Mouse (Mus musculus): ENCODE results near the gene Pmfbp1. TPM values are rescaled to one million over a fixed set of nuclear protein-coding genes. Genes with fewer than 3 reads are reported as not detected.

Gene Pmfbp1
- polyA plus RNA-seq, 1 experiment: not detected

- no peak overlapping the region for H3K27ac ChIP-seq (ENCODE audit: insufficient read depth, low read depth, low read length)
- WGBS: 80% methylated on average over 8 of the region's 8 CpGs
- H3K4me1 ChIP-seq (ENCODE audit: control insufficient read depth, insufficient read depth, insufficient read length, low read length): no peaks in the 10 kb centered on the region
- H3K4me3 ChIP-seq (ENCODE audit: low read depth, low read length): no peak overlapping the region
- H3K36me3 ChIP-seq (ENCODE audit: control insufficient read depth, insufficient read depth, low read length): no peaks in the 10 kb centered on the region
- H3K27me3 ChIP-seq (ENCODE audit: control insufficient read depth, insufficient read depth, low read length): no peaks in the 10 kb centered on the region
- no peak for TF ChIP-seq POLR2A (IDR thresholded peaks at IDR 0.05; ENCODE audit: low read depth, low read length)
- no peak for TF ChIP-seq CTCF (IDR thresholded peaks at IDR 0.05; ENCODE audit: extremely low read depth, insufficient read length, insufficient replicate concordance, low read depth, low read length)
Observed at GRCm38 (mm10) chr8:109472400-109472799, 21.4 kb upstream of the Pmfbp1 start.

- Histone ChIP-seq H3K4me1 (ENCODE audit: control insufficient read depth, insufficient read depth, insufficient read length, low read length) (no peaks in the 10 kb centered on the region), H3K4me3 (ENCODE audit: low read depth, low read length) (no peak overlapping the region), H3K27me3 (ENCODE audit: control insufficient read depth, insufficient read depth, low read length) (no peaks in the 10 kb centered on the region), H3K27ac (ENCODE audit: insufficient read depth, low read depth, low read length) (no peak overlapping the region), H3K36me3 (ENCODE audit: control insufficient read depth, insufficient read depth, low read length) (no peaks in the 10 kb centered on the region)
- 56% methylated on average over 14 of the region's 14 CpGs for WGBS
- no peak for TF ChIP-seq POLR2A (IDR thresholded peaks at IDR 0.05; ENCODE audit: low read depth, low read length)
- no peak for TF ChIP-seq CTCF (IDR thresholded peaks at IDR 0.05; ENCODE audit: extremely low read depth, insufficient read length, insufficient replicate concordance, low read depth, low read length)
Observed at GRCm38 (mm10) chr8:109474442-109475121, 19.2 kb upstream of the Pmfbp1 start.

- WGBS: 54% methylated on average over 4 of the region's 4 CpGs
- Histone ChIP-seq H3K4me1 (ENCODE audit: control insufficient read depth, insufficient read depth, insufficient read length, low read length) (no peaks in the 10 kb centered on the region), H3K27me3 (ENCODE audit: control insufficient read depth, insufficient read depth, low read length) (no peaks in the 10 kb centered on the region), H3K4me3 (ENCODE audit: low read depth, low read length) (no peak overlapping the region), H3K36me3 (ENCODE audit: control insufficient read depth, insufficient read depth, low read length) (no peaks in the 10 kb centered on the region), H3K27ac (ENCODE audit: insufficient read depth, low read depth, low read length) (no peak overlapping the region)
- TF ChIP-seq CTCF (IDR thresholded peaks at IDR 0.05; ENCODE audit: extremely low read depth, insufficient read length, insufficient replicate concordance, low read depth, low read length) (no peak), POLR2A (IDR thresholded peaks at IDR 0.05; ENCODE audit: low read depth, low read length) (no peak)
Observed at GRCm38 (mm10) chr8:109475436-109475835, 18.4 kb upstream of the Pmfbp1 start.

GRCm38 (mm10) chr8:109478586-109478985, 15.2 kb upstream of the Pmfbp1 start:
- Histone ChIP-seq H3K36me3 (ENCODE audit: control insufficient read depth, insufficient read depth, low read length) (no peaks in the 10 kb centered on the region), H3K27ac (ENCODE audit: insufficient read depth, low read depth, low read length) (no peak overlapping the region), H3K4me3 (ENCODE audit: low read depth, low read length) (no peak overlapping the region), H3K4me1 (ENCODE audit: control insufficient read depth, insufficient read depth, insufficient read length, low read length) (no peaks in the 10 kb centered on the region), H3K27me3 (ENCODE audit: control insufficient read depth, insufficient read depth, low read length) (no peaks in the 10 kb centered on the region)
- TF ChIP-seq POLR2A (IDR thresholded peaks at IDR 0.05; ENCODE audit: low read depth, low read length): no peak
- 69% methylated on average over 6 of the region's 6 CpGs for WGBS

- no peaks in the 10 kb centered on the region for H3K36me3 ChIP-seq (ENCODE audit: control insufficient read depth, insufficient read depth, low read length)
- TF ChIP-seq POLR2A (IDR thresholded peaks at IDR 0.05; ENCODE audit: low read depth, low read length): no peak
- TF ChIP-seq CTCF (IDR thresholded peaks at IDR 0.05; ENCODE audit: extremely low read depth, insufficient read length, insufficient replicate concordance, low read depth, low read length): no peak
- H3K27ac ChIP-seq (ENCODE audit: insufficient read depth, low read depth, low read length): no peak overlapping the region
- H3K4me1 ChIP-seq (ENCODE audit: control insufficient read depth, insufficient read depth, insufficient read length, low read length): peaks cover 2% of the 10 kb centered on the region; the same call in 1 of the 2 replicates
- H3K4me3 ChIP-seq (ENCODE audit: low read depth, low read length): no peak overlapping the region
- no peaks in the 10 kb centered on the region; the same call in 1 of the 2 replicates for H3K27me3 ChIP-seq (ENCODE audit: control insufficient read depth, insufficient read depth, low read length)
- 48% methylated on average over 11 of the region's 11 CpGs for WGBS
Observed at GRCm38 (mm10) chr8:109484741-109485140, 9.1 kb upstream of the Pmfbp1 start.

- Histone ChIP-seq H3K36me3 (ENCODE audit: control insufficient read depth, insufficient read depth, low read length) (no peaks in the 10 kb centered on the region), H3K4me3 (ENCODE audit: low read depth, low read length) (no peak overlapping the region), H3K4me1 (ENCODE audit: control insufficient read depth, insufficient read depth, insufficient read length, low read length) (peaks cover 2% of the 10 kb centered on the region; the same call in 1 of the 2 replicates), H3K27me3 (ENCODE audit: control insufficient read depth, insufficient read depth, low read length) (no peaks in the 10 kb centered on the region; the same call in 1 of the 2 replicates), H3K27ac (ENCODE audit: insufficient read depth, low read depth, low read length) (no peak overlapping the region)
- TF ChIP-seq POLR2A (IDR thresholded peaks at IDR 0.05; ENCODE audit: low read depth, low read length) (no peak), CTCF (IDR thresholded peaks at IDR 0.05; ENCODE audit: extremely low read depth, insufficient read length, insufficient replicate concordance, low read depth, low read length) (no peak)
- WGBS: 17% methylated on average over 6 of the region's 6 CpGs
Observed at GRCm38 (mm10) chr8:109485530-109485929, 8.3 kb upstream of the Pmfbp1 start.

GRCm38 (mm10) chr8:109492785-109493184, 1.0 kb upstream of the Pmfbp1 start:
- Histone ChIP-seq H3K4me3 (ENCODE audit: low read depth, low read length) (no peak overlapping the region), H3K27me3 (ENCODE audit: control insufficient read depth, insufficient read depth, low read length) (no peaks in the 10 kb centered on the region; the same call in 1 of the 2 replicates), H3K27ac (ENCODE audit: insufficient read depth, low read depth, low read length) (no peak overlapping the region), H3K36me3 (ENCODE audit: control insufficient read depth, insufficient read depth, low read length) (no peaks in the 10 kb centered on the region), H3K4me1 (ENCODE audit: control insufficient read depth, insufficient read depth, insufficient read length, low read length) (no peaks in the 10 kb centered on the region)
- WGBS: 82% methylated on average over 6 of the region's 6 CpGs
- TF ChIP-seq POLR2A (IDR thresholded peaks at IDR 0.05; ENCODE audit: low read depth, low read length) (no peak), CTCF (IDR thresholded peaks at IDR 0.05; ENCODE audit: extremely low read depth, insufficient read length, insufficient replicate concordance, low read depth, low read length) (no peak)

Measured in small intestine, adult 2 months (tissue).